10 mouse cellular contexts compared by ENCODE assay signal in genomic region chr10:40446630-40447029, GRCm38 (mm10).
DNase-seq lines count a peak whose midpoint lies in the region.
"Had no signal": no experiment of that assay in that cellular context is flagged by ENCODE, and none has a peak within 500 bp of the region (broad histone marks: within the 10 kb centered on the region; RNA-seq: fewer than 3 reads in every experiment).

No protein-coding gene starts in this region.

- DNase-seq in embryo, embryonic 11 days = peak; percentile 33
- no peak for DNase-seq in embryo, embryonic 10.5 days (ENCODE audit: low spot score)
- peak; percentile 48 for DNase-seq in layer of hippocampus, adult 9-11 months
- no peak for DNase-seq in layer of hippocampus, adult 11-12 months (ENCODE audit: low spot score)
- peak; percentile 65 for DNase-seq in CD4-positive, CD25-positive, alpha-beta regulatory T cell, adult 2 months (ENCODE audit: low read depth, low spot score)
- DNase-seq in induced T-regulatory cell, adult 2 months (ENCODE audit: low read depth) = peak; percentile 59
- no peak for DNase-seq in adrenal gland, adult 8-10 months
- DNase-seq in gastrocnemius, postnatal 4 days (ENCODE audit: low spot score in 2 of 2) = no peak
- DNase-seq: kidney, adult 9 months; lung, postnatal 4 days had no signal

Comparison
In these comparisons a context has a peak if more than half of its experiments do, and no peak if none do; other contexts are left out.
1. DNase-seq: peak in embryo, embryonic 11 days (single experiment), layer of hippocampus, adult 9-11 months (single experiment), CD4-positive, CD25-positive, alpha-beta regulatory T cell, adult 2 months (single experiment) and induced T-regulatory cell, adult 2 months (single experiment); none in embryo, embryonic 10.5 days (single experiment), layer of hippocampus, adult 11-12 months (single experiment), adrenal gland, adult 8-10 months (single experiment) and gastrocnemius, postnatal 4 days (0 of 2).